Mouse (Mus musculus) intestine, embryonic 16.5 days (tissue): ENCODE measurements at regions not wholly inside any gene's neighbourhood (a gene's known extent, or its start where the extent isn't known, plus 50 kb on each side); places are given as distances from the start of the nearest gene placed in this dataset.

Experiments used
- ATAC-seq: fragments of 200-750 bp; cut with Nextera tagmentation; 2 replicates; pipeline ENCODE4 v1.8.0; 2017; ENCODE audit warnings: moderate TSS enrichment, moderate library complexity
- H3K27ac ChIP-seq: fragments of 300-500 bp; sonication (generic); 2 replicates; pipeline ENCODE4 v1.5.1; 2014; ENCODE audit warnings: mild to moderate bottlenecking, low read length
- H3K27me3 ChIP-seq: fragments of 300-500 bp; sonication (generic); replicated peaks from 2 replicates; pipeline ENCODE4 v1.6.1; 2014; ENCODE audit warnings: low read length, control low read depth, mixed read lengths; ENCODE audit not compliant: control insufficient read depth, insufficient read depth
- H3K36me3 ChIP-seq: fragments of 300-500 bp; sonication (generic); 2 replicates; pipeline ENCODE4 v1.6.1; 2014; ENCODE audit warnings: low read length, control low read depth; ENCODE audit not compliant: control insufficient read depth, insufficient read depth
- H3K4me1 ChIP-seq: fragments of 300-500 bp; sonication (generic); 2 replicates; pipeline ENCODE4 v1.6.1; 2014; ENCODE audit warnings: low read length, control low read depth, mixed read lengths; ENCODE audit not compliant: control insufficient read depth, insufficient read depth
- H3K4me2 ChIP-seq: fragments of 300-500 bp; sonication (generic); 2 replicates; pipeline ENCODE4 v1.6.1; 2014; ENCODE audit warnings: low read depth, low read length, control low read depth
- H3K4me3 ChIP-seq: fragments of 300-500 bp; sonication (generic); 2 replicates; pipeline ENCODE4 v1.5.1; 2014; ENCODE audit warnings: mild to moderate bottlenecking, low read length
- H3K9ac ChIP-seq: fragments of 300-500 bp; sonication (generic); 2 replicates; pipeline ENCODE4 v1.6.1; 2014; ENCODE audit warnings: low read depth, low read length
- H3K9me3 ChIP-seq: fragments of 300-500 bp; sonication (generic); 2 replicates; pipeline ENCODE4 v1.6.1; 2016; ENCODE audit warnings: low read length, control low read depth; ENCODE audit not compliant: control insufficient read depth
- WGBS: fragments of 180-500 bp; shearing (Covaris S2); extraction: QIAGEN DNeasy Blood & Tissue Kit; methylation state at CpG from one replicate; pipeline ENCODE4 v1.1.7; 2014; 5-methylcytosine and 5-hydroxymethylcytosine counted together

GRCm38 (mm10) chr7:124667180-124667968 is 684.7 kb downstream of the Hs3st4 start:
- H3K4me2 ChIP-seq, result no peak overlapping the region
- 34% methylated on average over 12 of the region's 12 CpGs for WGBS
- ATAC-seq, result no peak

GRCm38 (mm10) chr7:124668058-124668457 is 685.4 kb downstream of the Hs3st4 start:
- ATAC-seq, result no peak
- 52% methylated on average over 4 of the region's 4 CpGs for WGBS
- H3K4me3 ChIP-seq, result no peak overlapping the region

More at GRCm38 (mm10) chr7:124667180-124667968, 684.7 kb downstream of the Hs3st4 start:
- Histone ChIP-seq H3K27ac (no peak overlapping the region), H3K9ac (no peak overlapping the region), H3K9me3 (no peaks in the 10 kb centered on the region), H3K36me3 (no peaks in the 10 kb centered on the region), H3K4me3 (no peak overlapping the region), H3K4me1 (no peaks in the 10 kb centered on the region), H3K27me3 (no peaks in the 10 kb centered on the region)

DNA sequence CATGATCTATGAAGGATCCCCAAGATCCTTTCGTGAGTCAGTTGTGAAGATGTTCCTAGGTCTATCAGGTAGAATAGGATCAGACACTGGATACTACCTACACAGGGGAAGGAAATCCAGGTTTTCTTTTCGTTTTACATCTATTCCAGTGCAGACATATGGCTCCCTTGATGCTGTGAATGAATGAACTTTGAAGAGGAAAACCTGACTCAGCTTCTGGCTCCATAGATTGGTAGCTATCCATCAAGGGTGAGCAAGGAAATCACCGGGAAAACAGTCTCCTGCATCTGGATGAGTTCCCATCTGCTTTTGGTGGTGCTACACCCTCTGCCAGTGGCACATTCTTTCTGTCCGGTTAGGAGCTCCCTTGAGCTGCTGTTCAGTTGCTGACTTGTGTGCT is 687.8 kb downstream of the Hs3st4 start:
- no peaks in the 10 kb centered on the region for H3K4me1 ChIP-seq
- no peaks in the 10 kb centered on the region for H3K36me3 ChIP-seq
- no peak overlapping the region for H3K9ac ChIP-seq
- 68% methylated on average over 4 of the region's 4 CpGs for WGBS
- H3K27ac ChIP-seq, result no peak overlapping the region
- no peak for ATAC-seq
- H3K4me3 ChIP-seq, result no peak overlapping the region
- H3K27me3 ChIP-seq, result no peaks in the 10 kb centered on the region
- no peaks in the 10 kb centered on the region for H3K9me3 ChIP-seq
- H3K4me2 ChIP-seq, result no peak overlapping the region

More at GRCm38 (mm10) chr7:124668058-124668457, 685.4 kb downstream of the Hs3st4 start:
- Histone ChIP-seq H3K9me3 (no peaks in the 10 kb centered on the region), H3K4me2 (no peak overlapping the region), H3K27me3 (no peaks in the 10 kb centered on the region), H3K27ac (no peak overlapping the region), H3K4me1 (no peaks in the 10 kb centered on the region), H3K9ac (no peak overlapping the region), H3K36me3 (no peaks in the 10 kb centered on the region)

DNA sequence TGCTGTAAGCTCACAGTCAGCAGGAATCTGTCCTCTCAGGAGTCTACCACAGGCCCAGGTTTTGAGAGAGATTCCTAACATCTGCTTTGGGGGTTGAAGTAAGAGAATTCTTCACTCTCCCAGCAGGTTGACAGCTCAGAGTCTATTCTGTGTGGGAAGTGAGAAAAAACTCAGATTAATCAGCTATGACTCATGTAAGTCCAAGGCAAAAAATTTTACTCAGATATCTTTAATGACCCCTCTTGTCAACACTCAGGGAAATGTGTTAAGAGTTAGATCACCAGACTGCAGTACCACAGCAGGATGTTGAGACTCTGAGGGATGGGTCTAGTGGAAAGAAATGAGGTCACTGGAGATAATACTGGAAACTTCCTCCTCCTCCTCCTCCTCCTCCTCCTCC is 688.4 kb downstream of the Hs3st4 start:
- H3K36me3 ChIP-seq, result no peaks in the 10 kb centered on the region
- no peaks in the 10 kb centered on the region for H3K4me1 ChIP-seq
- H3K9ac ChIP-seq, result no peak overlapping the region
- H3K4me2 ChIP-seq, result no peak overlapping the region
- H3K27ac ChIP-seq, result no peak overlapping the region
- no peaks in the 10 kb centered on the region for H3K27me3 ChIP-seq
- no peak overlapping the region for H3K4me3 ChIP-seq
- ATAC-seq, result no peak
- no peaks in the 10 kb centered on the region for H3K9me3 ChIP-seq

- Histone ChIP-seq H3K4me2 (no peak overlapping the region), H3K9me3 (no peaks in the 10 kb centered on the region), H3K36me3 (no peaks in the 10 kb centered on the region), H3K27me3 (no peaks in the 10 kb centered on the region), H3K27ac (no peak overlapping the region), H3K4me3 (no peak overlapping the region), H3K4me1 (no peaks in the 10 kb centered on the region), H3K9ac (no peak overlapping the region)
- 54% methylated on average over 3 of the region's 3 CpGs for WGBS
- ATAC-seq, result no peak
Observed at GRCm38 (mm10) chr7:124676854-124677515, 694.3 kb downstream of the Hs3st4 start.

GRCm38 (mm10) chr7:124680561-124680960 is 697.9 kb downstream of the Hs3st4 start:
- no peak for ATAC-seq
- Histone ChIP-seq H3K27me3 (no peaks in the 10 kb centered on the region), H3K36me3 (no peaks in the 10 kb centered on the region), H3K27ac (no peak overlapping the region), H3K4me3 (no peak overlapping the region), H3K9me3 (no peaks in the 10 kb centered on the region), H3K4me2 (no peak overlapping the region), H3K4me1 (no peaks in the 10 kb centered on the region), H3K9ac (no peak overlapping the region)

GRCm38 (mm10) chr7:124681212-124681611 is 698.5 kb downstream of the Hs3st4 start:
- no peak overlapping the region for H3K9ac ChIP-seq
- 82% methylated on average over 10 of the region's 10 CpGs for WGBS
- H3K4me1 ChIP-seq, result no peaks in the 10 kb centered on the region

GRCm38 (mm10) chr7:124681820-124682219 is 699.2 kb downstream of the Hs3st4 start:
- H3K36me3 ChIP-seq, result no peaks in the 10 kb centered on the region
- H3K9me3 ChIP-seq, result no peaks in the 10 kb centered on the region
- no peak overlapping the region for H3K27ac ChIP-seq
- no peak overlapping the region for H3K9ac ChIP-seq
- H3K4me1 ChIP-seq, result no peaks in the 10 kb centered on the region
- 95% methylated on average over 2 of the region's 2 CpGs for WGBS
- no peak overlapping the region for H3K4me2 ChIP-seq
- H3K27me3 ChIP-seq, result no peaks in the 10 kb centered on the region
- no peak overlapping the region for H3K4me3 ChIP-seq
- no peak for ATAC-seq

More at GRCm38 (mm10) chr7:124681212-124681611, 698.5 kb downstream of the Hs3st4 start:
- Histone ChIP-seq H3K36me3 (no peaks in the 10 kb centered on the region), H3K27ac (no peak overlapping the region), H3K9me3 (no peaks in the 10 kb centered on the region), H3K27me3 (no peaks in the 10 kb centered on the region), H3K4me2 (no peak overlapping the region), H3K4me3 (no peak overlapping the region)
- no peak for ATAC-seq

DNA sequence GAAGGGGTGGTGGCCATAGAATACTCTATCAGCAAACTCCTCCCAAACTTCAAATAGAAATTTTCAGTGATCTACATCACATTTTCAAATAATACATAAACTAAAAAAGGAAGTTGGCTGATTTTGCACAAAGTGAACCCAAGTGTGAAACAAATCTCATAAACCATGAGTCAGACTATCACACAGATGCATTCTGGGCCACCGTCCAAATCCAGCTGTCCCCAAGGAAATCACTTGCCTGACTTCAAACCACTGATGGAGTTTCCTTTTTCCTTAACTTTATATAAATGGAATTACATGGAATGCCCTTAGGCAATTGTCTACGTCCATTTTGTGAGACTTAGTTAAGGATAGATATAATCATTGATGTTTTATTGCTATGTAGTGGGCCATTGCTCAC is 702.8 kb downstream of the Hs3st4 start:
- H3K27me3 ChIP-seq, result no peaks in the 10 kb centered on the region
- WGBS, result 63% methylated on average over 2 of the region's 2 CpGs
- no peaks in the 10 kb centered on the region for H3K9me3 ChIP-seq
- no peak overlapping the region for H3K4me3 ChIP-seq
- no peaks in the 10 kb centered on the region for H3K36me3 ChIP-seq
- no peaks in the 10 kb centered on the region for H3K4me1 ChIP-seq
- no peak overlapping the region for H3K27ac ChIP-seq
- ATAC-seq, result no peak
- no peak overlapping the region for H3K4me2 ChIP-seq
- no peak overlapping the region for H3K9ac ChIP-seq
